Mouse (Mus musculus) naive thymus-derived CD4-positive, alpha-beta T cell, adult 5 months (primary cell): ENCODE results near the gene Zfp329. TPM values are rescaled to one million over a fixed set of nuclear protein-coding genes. Genes with fewer than 3 reads are reported as not detected.

Experiments
- polyA plus RNA-seq: library from polyadenylated mRNA; unstranded; fragments of 100-300 nt; shearing (Covaris generic); gene quantifications from one replicate; pipeline ENCODE4 v1.2.1, GENCODE M21; 2017

Zfp329 gene
- 7.9 TPM for polyA plus RNA-seq

GRCm38 (mm10) chr7:12818521-12819295, at the start of gene Zfp329:
Gene Zfp329, minus strand, starts transcription at chr7:12818858.

DNA sequence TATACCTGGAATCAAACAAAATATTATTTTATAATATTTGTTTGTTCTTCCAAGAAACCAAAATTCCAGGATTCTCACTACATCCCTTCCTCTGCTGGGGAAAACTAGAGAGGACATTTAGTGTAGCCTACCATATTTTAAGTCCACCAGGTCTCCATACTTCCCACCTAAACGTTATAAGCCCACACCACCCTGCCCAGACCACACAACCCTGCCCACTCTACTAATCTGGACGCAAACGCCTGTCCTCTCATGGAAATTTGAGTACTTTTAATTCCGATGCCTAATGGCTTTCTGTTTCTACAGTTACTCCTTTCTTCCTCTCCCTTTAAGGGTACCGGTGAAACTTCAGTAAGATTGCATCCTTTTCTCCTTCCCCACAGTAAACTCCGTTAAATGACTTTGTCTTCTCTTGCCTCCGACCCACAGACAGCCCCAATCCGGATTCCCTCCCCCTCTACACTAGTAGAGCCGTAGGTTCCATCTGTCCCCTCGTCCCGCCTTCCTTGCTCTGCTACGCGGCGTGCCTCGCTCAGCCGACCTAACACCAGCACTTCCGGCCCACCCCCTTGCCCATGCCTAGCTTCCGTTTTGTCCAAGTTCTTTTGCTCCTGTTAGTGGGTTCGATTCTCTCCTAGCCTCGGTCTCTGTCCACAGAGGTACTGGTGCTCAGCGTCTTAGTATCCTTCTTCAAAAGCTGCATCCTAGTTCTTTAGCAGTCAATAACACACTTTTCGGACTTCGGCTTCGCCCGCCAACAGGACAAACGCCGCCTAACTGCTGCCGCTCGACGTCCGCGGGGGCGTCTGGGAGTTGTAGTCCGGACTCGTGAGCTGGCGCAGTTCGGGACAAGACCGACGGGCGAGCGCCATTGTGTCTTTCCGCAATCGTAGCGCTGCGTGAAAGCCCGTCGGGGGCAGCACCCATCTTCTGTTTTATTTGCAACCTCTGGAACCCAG, 15.8 kb upstream of the Zfp329 start, which contains the start of gene Zfp110:
Zfp110 (plus strand) TSS at position 600 of the 959 bp plus-strand sequence.

GRCm38 (mm10) chr7:12802866-12803726, 15.6 kb downstream of the Zfp329 start, which contains the start of gene Zscan18:
Gene Zscan18, minus strand, starts transcription at chr7:12803635.

Other genes with a start within 250 kb of the Zfp329 start
- 0.04 TPM for gene Vmn2r53, start 210.1 kb downstream of the Zfp329 start, polyA plus RNA-seq
- gene Vmn2r54, start 178.5 kb downstream of the Zfp329 start, polyA plus RNA-seq = not detected
- gene Vmn2r55, start 133.9 kb downstream of the Zfp329 start, polyA plus RNA-seq = not detected
- gene Vmn2r56, start 83.9 kb downstream of the Zfp329 start, polyA plus RNA-seq = not detected
- 5.4 TPM for gene Zscan18, start 15.2 kb downstream of the Zfp329 start, polyA plus RNA-seq
- gene Zfp110, start 15.9 kb upstream of the Zfp329 start, polyA plus RNA-seq = 85.4 TPM
- 0.50 TPM for gene Zfp128, start 62.3 kb upstream of the Zfp329 start, polyA plus RNA-seq
- 4.0 TPM for gene Zscan22, start 79.0 kb upstream of the Zfp329 start, polyA plus RNA-seq
- 1,269 TPM for gene Rps5, start 103.4 kb upstream of the Zfp329 start, polyA plus RNA-seq
- gene Rnf225, start 108.6 kb upstream of the Zfp329 start, polyA plus RNA-seq = not detected
- 3.0 TPM for gene Zfp324, start 147.0 kb upstream of the Zfp329 start, polyA plus RNA-seq
- 5.8 TPM for gene Zfp446, start 159.0 kb upstream of the Zfp329 start, polyA plus RNA-seq
- gene Slc27a5, start 179.3 kb upstream of the Zfp329 start, polyA plus RNA-seq = 0.37 TPM
- gene Trim28, start 180.3 kb upstream of the Zfp329 start, polyA plus RNA-seq = 148 TPM
- 8.6 TPM for gene Zbtb45, start 191.2 kb upstream of the Zfp329 start, polyA plus RNA-seq
- gene Chmp2a, start 215.9 kb upstream of the Zfp329 start, polyA plus RNA-seq = 144 TPM
- 133 TPM for gene Ube2m, start 219.4 kb upstream of the Zfp329 start, polyA plus RNA-seq
- gene Mzf1, start 235.9 kb upstream of the Zfp329 start, polyA plus RNA-seq = 0.44 TPM